Mouse (Mus musculus): ENCODE data around the gene Slc24a2. TPM values are rescaled to one million over a fixed set of nuclear protein-coding genes. Genes with fewer than 3 reads are reported as not detected.

The Slc24a2 gene
- polyA plus RNA-seq, 1 experiment, result not detected

- Histone ChIP-seq H3K79me3 (ENCODE audit: low read depth) (no peaks in the 10 kb centered on the region), H3K4me3 (ENCODE audit: insufficient read depth, poor library complexity, severe bottlenecking) (no peak overlapping the region), H3K36me3 (ENCODE audit: control insufficient read depth, insufficient read depth) (no peaks in the 10 kb centered on the region), H3ac (ENCODE audit: control insufficient read depth, insufficient read length, low read depth) (no peak overlapping the region), H3K79me2 (ENCODE audit: control insufficient read depth, insufficient read depth) (no peaks in the 10 kb centered on the region), H3K27me3 (ENCODE audit: control insufficient read depth, insufficient read depth, insufficient read length) (no peaks in the 10 kb centered on the region)
- no peak for TF ChIP-seq MYOG (IDR thresholded peaks at IDR 0.05; ENCODE audit: control insufficient read depth, extremely low read depth, insufficient read length)
- TF ChIP-seq MAX (IDR thresholded peaks at IDR 0.05), result no peak
Observed at GRCm38 (mm10) chr4:87021542-87021941, 208.7 kb downstream of the Slc24a2 start.

GRCm38 (mm10) chr4:87019486-87020105 lies 210.7 kb downstream of the Slc24a2 start:
- Histone ChIP-seq H3K4me3 (ENCODE audit: insufficient read depth, poor library complexity, severe bottlenecking) (no peak overlapping the region), H3ac (ENCODE audit: control insufficient read depth, insufficient read length, low read depth) (no peak overlapping the region), H3K79me2 (ENCODE audit: control insufficient read depth, insufficient read depth) (no peaks in the 10 kb centered on the region), H3K27me3 (ENCODE audit: control insufficient read depth, insufficient read depth, insufficient read length) (no peaks in the 10 kb centered on the region), H3K36me3 (ENCODE audit: control insufficient read depth, insufficient read depth) (no peaks in the 10 kb centered on the region), H3K79me3 (ENCODE audit: low read depth) (no peaks in the 10 kb centered on the region)
- TF ChIP-seq FOSL1 (IDR thresholded peaks at IDR 0.05; ENCODE audit: insufficient read depth, low read length, poor library complexity, severe bottlenecking) (no peak), CTCF (IDR thresholded peaks at IDR 0.05; ENCODE audit: control insufficient read depth, insufficient read depth, insufficient read length) (no peak), USF1 (IDR thresholded peaks at IDR 0.05; ENCODE audit: low read depth) (peak; percentile 6), MYOD1 (IDR thresholded peaks at IDR 0.05; ENCODE audit: control insufficient read depth, insufficient read length, low read depth) (no peak), MYOG (IDR thresholded peaks at IDR 0.05; ENCODE audit: control insufficient read depth, extremely low read depth, insufficient read length) (no peak), MAX (IDR thresholded peaks at IDR 0.05) (no peak), CEBPB (IDR thresholded peaks at IDR 0.05; ENCODE audit: low read depth) (no peak)

- TF ChIP-seq USF1 (IDR thresholded peaks at IDR 0.05; ENCODE audit: low read depth) (no peak), MAX (IDR thresholded peaks at IDR 0.05) (no peak), CEBPB (IDR thresholded peaks at IDR 0.05; ENCODE audit: low read depth) (no peak), MYOG (IDR thresholded peaks at IDR 0.05; ENCODE audit: control insufficient read depth, extremely low read depth, insufficient read length) (no peak), FOSL1 (IDR thresholded peaks at IDR 0.05; ENCODE audit: insufficient read depth, low read length, poor library complexity, severe bottlenecking) (no peak), MYOD1 (IDR thresholded peaks at IDR 0.05; ENCODE audit: control insufficient read depth, insufficient read length, low read depth) (no peak), CTCF (IDR thresholded peaks at IDR 0.05; ENCODE audit: control insufficient read depth, insufficient read depth, insufficient read length) (no peak)
- no peaks in the 10 kb centered on the region for H3K27me3 ChIP-seq (ENCODE audit: control insufficient read depth, insufficient read depth, insufficient read length)
- no peaks in the 10 kb centered on the region for H3K79me2 ChIP-seq (ENCODE audit: control insufficient read depth, insufficient read depth)
- H3K36me3 ChIP-seq (ENCODE audit: control insufficient read depth, insufficient read depth), result no peaks in the 10 kb centered on the region
- no peak overlapping the region for H3K4me3 ChIP-seq (ENCODE audit: insufficient read depth, poor library complexity, severe bottlenecking)
- no peak overlapping the region for H3ac ChIP-seq (ENCODE audit: control insufficient read depth, insufficient read length, low read depth)
- no peaks in the 10 kb centered on the region for H3K79me3 ChIP-seq (ENCODE audit: low read depth)
Observed at GRCm38 (mm10) chr4:87018073-87018997, 211.9 kb downstream of the Slc24a2 start.

- Histone ChIP-seq H3ac (ENCODE audit: control insufficient read depth, insufficient read length, low read depth) (no peak overlapping the region), H3K27me3 (ENCODE audit: control insufficient read depth, insufficient read depth, insufficient read length) (no peaks in the 10 kb centered on the region), H3K4me3 (ENCODE audit: insufficient read depth, poor library complexity, severe bottlenecking) (no peak overlapping the region), H3K36me3 (ENCODE audit: control insufficient read depth, insufficient read depth) (no peaks in the 10 kb centered on the region), H3K79me2 (ENCODE audit: control insufficient read depth, insufficient read depth) (no peaks in the 10 kb centered on the region), H3K79me3 (ENCODE audit: low read depth) (no peaks in the 10 kb centered on the region)
- TF ChIP-seq MYOG (IDR thresholded peaks at IDR 0.05; ENCODE audit: control insufficient read depth, extremely low read depth, insufficient read length) (no peak), MYOD1 (IDR thresholded peaks at IDR 0.05; ENCODE audit: control insufficient read depth, insufficient read length, low read depth) (no peak), MAX (IDR thresholded peaks at IDR 0.05) (no peak), CEBPB (IDR thresholded peaks at IDR 0.05; ENCODE audit: low read depth) (no peak)
Observed at GRCm38 (mm10) chr4:87017464-87017863, 212.8 kb downstream of the Slc24a2 start.

GRCm38 (mm10) chr4:87015746-87016145 lies 214.5 kb downstream of the Slc24a2 start:
- Histone ChIP-seq H3K27me3 (ENCODE audit: control insufficient read depth, insufficient read depth, insufficient read length) (no peaks in the 10 kb centered on the region), H3K4me3 (ENCODE audit: insufficient read depth, poor library complexity, severe bottlenecking) (no peak overlapping the region), H3K36me3 (ENCODE audit: control insufficient read depth, insufficient read depth) (no peaks in the 10 kb centered on the region), H3ac (ENCODE audit: control insufficient read depth, insufficient read length, low read depth) (no peak overlapping the region), H3K79me2 (ENCODE audit: control insufficient read depth, insufficient read depth) (no peaks in the 10 kb centered on the region), H3K79me3 (ENCODE audit: low read depth) (no peaks in the 10 kb centered on the region)
- TF ChIP-seq CEBPB (IDR thresholded peaks at IDR 0.05; ENCODE audit: low read depth) (no peak), MYOD1 (IDR thresholded peaks at IDR 0.05; ENCODE audit: control insufficient read depth, insufficient read length, low read depth) (no peak), MYOG (IDR thresholded peaks at IDR 0.05; ENCODE audit: control insufficient read depth, extremely low read depth, insufficient read length) (no peak), CTCF (IDR thresholded peaks at IDR 0.05; ENCODE audit: control insufficient read depth, insufficient read depth, insufficient read length) (no peak), FOSL1 (IDR thresholded peaks at IDR 0.05; ENCODE audit: insufficient read depth, low read length, poor library complexity, severe bottlenecking) (no peak), MAX (IDR thresholded peaks at IDR 0.05) (no peak), USF1 (IDR thresholded peaks at IDR 0.05; ENCODE audit: low read depth) (no peak)
